Mouse (Mus musculus) liver, postnatal 0 days (tissue): ENCODE measurements at regions not wholly inside any gene's neighbourhood (a gene's known extent, or its start where the extent isn't known, plus 50 kb on each side); places are given as distances from the start of the nearest gene placed in this dataset.

Experiments
- CTCF ChIP-seq: sonication (generic); IDR thresholded peaks from 2 replicates; pipeline ENCODE4 v1.5.1; 2016; ENCODE audit warnings: antibody characterized with exemption, low read depth
- EP300 ChIP-seq: IDR thresholded peaks from 2 replicates; pipeline ENCODE4 v1.6.1; 2016; ENCODE audit warnings: antibody characterized with exemption, low read depth, mild to moderate bottlenecking

DNA sequence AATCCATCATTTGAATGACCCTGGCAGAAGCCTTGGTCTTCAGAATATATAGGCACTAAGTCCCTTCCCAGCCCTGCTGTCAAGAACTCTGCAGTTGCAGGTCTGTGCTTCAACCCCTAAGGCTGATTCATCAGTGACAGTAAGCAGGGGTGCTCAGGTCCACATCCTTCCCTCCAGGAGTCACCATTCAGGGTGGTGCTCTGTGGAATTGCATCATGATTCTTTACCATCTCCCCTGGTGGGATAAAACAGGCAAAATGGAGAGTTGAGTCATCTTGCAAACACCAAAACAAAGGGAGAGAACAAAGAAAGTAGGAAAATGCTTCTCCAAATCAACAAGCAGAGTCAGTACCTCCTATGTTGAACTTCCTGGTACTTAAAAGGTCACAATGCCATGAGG is 388.6 kb upstream of the Xylt1 start:
- TF ChIP-seq CTCF = no peak
- TF ChIP-seq EP300 = no peak
